Mouse (Mus musculus): Measurements from ENCODE around the gene Cldn24.

DNA sequence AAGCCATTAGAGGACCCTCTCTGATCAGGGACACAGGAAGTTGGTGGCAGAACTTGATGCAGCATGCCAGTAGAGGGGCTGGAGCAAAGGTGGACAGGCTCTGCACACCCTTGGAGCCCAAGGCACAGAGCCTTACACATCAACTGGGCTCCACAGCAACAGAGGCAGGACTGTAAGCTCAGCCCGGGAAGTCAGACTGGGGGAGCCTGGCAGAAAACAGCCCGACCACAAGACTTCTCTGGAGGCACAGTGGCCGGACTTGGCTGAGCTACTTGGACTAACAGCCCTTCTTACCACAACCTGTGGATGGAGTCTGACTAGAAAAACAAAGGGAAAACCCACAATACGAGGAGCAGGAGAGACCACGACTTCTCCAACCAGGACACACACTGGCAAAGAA lies 31.4 kb downstream of the Cldn24 start:
- no peak for TF ChIP-seq CTCF (IDR thresholded peaks at IDR 0.05; ENCODE audit: extremely low read depth, insufficient read depth, low read length)
- no peak for TF ChIP-seq POLR2A (IDR thresholded peaks at IDR 0.05; ENCODE audit: extremely low read depth, insufficient read depth, low read length)
